Mouse (Mus musculus) liver, embryonic 14.5 days (tissue): ENCODE measurements around the gene Brap.

ENCODE experiments used
- CTCF ChIP-seq: IDR thresholded peaks from 2 replicates; pipeline ENCODE4 v1.5.1; 2016; ENCODE audit warnings: antibody characterized with exemption, low read depth, control low read depth
- EP300 ChIP-seq: IDR thresholded peaks from 2 replicates; pipeline ENCODE4 v1.6.1; 2016; ENCODE audit warnings: antibody characterized with exemption, low read depth

- TF ChIP-seq EP300 (no peak), CTCF (no peak)
These were observed 5.8 kb upstream of the Brap start for GRCm38 (mm10) chr5:121654526-121654925.
